Mouse (Mus musculus) brown adipose tissue, adult 24 weeks (tissue): Measurements from ENCODE around the gene Gm20388. TPM values are rescaled to one million over a fixed set of nuclear protein-coding genes. Genes with fewer than 3 reads are reported as not detected.

Source experiments
- H3K27ac ChIP-seq: fragments of 200-500 bp; replicated peaks from 2 replicates; pipeline ENCODE4 v1.5.1; 2012; ENCODE audit warnings: low read depth, mild to moderate bottlenecking, low read length
- H3K4me1 ChIP-seq: fragments of 200-500 bp; 2 replicates; pipeline ENCODE4 v1.6.1; 2012; ENCODE audit warnings: low read length, mixed read lengths; ENCODE audit not compliant: control insufficient read depth, insufficient read depth, insufficient read length
- H3K4me3 ChIP-seq: fragments of 200-500 bp; 2 replicates; pipeline ENCODE4 v1.5.1; 2012; ENCODE audit warnings: low read depth, mild to moderate bottlenecking, low read length, moderate library complexity; ENCODE audit not compliant: insufficient read depth
- polyA plus RNA-seq: library from polyadenylated mRNA; stranded (reverse); fragments of >200 nt; gene quantifications from 2 replicates; pipeline ENCODE4 v1.2.4, GENCODE M21; 2012; ENCODE audit not compliant: missing spikeins, insufficient read depth, insufficient read length

Gene Gm20388
- polyA plus RNA-seq, 1 experiment, result 44.7 TPM

DNA sequence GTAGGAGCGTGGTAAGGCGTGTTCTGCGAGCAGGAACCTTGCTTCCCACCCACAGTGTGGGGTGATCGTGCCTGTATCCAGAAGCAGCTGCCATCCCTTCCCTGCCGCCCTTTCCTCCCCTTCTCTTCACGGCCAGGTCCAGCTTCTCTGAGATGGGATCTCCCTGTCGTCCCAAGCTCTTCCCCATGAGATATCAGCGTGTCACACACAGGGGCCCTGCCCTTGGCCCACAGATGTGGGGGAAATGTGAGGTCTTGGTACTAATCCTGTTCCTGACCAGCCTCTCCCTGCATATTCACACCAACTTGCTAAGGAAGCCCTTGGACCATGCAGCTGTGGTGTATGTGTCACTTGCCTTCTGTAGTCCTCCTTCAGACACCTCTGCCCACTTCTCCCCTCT lies 2377.1 kb downstream of the Gm20388 start:
- H3K27ac ChIP-seq, result no peak overlapping the region
- H3K4me1 ChIP-seq, result peaks cover 2% of the 10 kb centered on the region; the same call in 1 of the 2 replicates
- H3K4me3 ChIP-seq, result no peak overlapping the region

DNA sequence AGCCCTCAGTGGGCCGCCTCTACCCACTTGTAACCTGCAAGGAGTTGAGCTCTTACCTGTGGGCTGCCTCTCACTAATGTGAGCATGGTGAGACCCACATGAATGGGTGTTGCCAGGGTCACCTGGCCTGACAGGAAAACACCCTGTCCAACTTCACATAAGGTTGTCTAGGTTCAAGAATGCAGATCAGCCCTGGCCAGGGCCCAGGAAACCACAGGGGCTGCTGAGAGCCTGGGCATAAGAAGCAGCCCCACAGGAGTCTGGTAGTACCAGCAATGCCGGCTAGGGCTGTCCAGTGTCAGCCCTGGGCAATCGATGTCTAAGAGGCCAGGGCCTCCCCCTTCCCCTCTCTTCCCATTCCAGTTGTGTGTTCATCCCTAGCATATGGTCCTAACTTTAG lies 2377.7 kb downstream of the Gm20388 start:
- Histone ChIP-seq H3K4me1 (peaks cover 2% of the 10 kb centered on the region; the same call in 1 of the 2 replicates), H3K27ac (no peak overlapping the region)

DNA sequence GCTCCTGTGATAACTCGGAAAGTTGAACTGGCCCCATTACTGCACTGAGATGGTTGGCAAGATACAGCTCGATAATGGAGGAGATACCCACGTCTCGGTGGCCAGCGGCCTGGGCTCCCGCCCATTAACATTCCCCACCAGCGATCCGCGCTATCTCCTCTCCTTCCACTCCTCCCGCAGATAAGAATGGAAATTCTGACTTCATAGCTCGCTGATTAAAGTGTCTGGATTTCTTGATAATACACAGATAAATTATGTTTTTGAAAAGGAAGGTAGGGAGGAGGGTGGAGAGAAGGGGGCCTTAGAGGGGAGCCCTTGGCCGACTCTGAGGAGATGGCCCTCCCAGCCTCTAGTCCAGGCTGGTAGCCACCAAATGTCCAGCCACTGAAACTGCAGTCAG lies 2380.4 kb downstream of the Gm20388 start:
- Histone ChIP-seq H3K4me1 (no peaks in the 10 kb centered on the region; the same call in 1 of the 2 replicates), H3K4me3 (no peak overlapping the region), H3K27ac (no peak overlapping the region)

More for the DNA sequence above, 2377.7 kb downstream of the Gm20388 start:
- no peak overlapping the region for H3K4me3 ChIP-seq

DNA sequence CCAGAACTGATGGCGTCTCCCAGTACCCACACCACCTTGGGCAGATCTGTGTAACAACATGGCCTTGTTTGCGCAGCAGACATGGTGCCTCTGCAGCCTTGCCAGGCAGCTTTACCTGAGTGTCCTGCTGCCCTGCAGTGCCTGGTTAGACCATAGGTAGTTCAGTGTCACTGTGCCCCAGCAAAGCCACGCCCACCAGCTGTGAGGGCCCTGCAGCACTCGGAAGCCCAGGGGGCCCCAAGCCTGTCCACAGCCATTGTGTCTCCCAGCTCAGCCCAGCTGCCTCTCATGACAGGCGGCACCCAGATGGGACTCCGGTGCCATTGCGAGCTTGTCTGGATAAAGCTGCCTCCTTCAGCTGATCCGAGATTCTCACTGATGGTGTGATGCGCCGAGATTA lies 2380.9 kb downstream of the Gm20388 start:
- H3K4me1 ChIP-seq, result no peaks in the 10 kb centered on the region; the same call in 1 of the 2 replicates
- no peak overlapping the region for H3K4me3 ChIP-seq
- no peak overlapping the region for H3K27ac ChIP-seq

DNA sequence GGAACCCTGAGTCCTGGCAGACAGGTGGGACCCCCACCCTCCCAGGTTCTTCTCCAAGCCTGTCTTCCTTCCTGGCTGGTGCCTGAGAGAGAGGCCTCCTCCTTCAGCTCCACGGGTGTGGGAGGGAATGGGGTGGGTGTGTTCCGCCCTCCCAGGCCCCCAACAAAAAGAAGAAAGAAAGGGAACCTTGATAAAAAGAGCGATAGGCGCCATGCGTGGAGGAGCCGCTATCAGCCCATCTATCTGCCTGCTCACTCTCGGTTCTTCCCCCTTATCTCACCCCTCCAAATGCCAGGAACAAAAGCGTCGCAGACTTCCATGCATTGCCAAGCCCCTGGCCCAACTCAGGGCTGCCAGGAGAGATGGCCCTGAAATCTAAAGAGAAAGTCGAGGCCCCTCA lies 2382.8 kb downstream of the Gm20388 start:
- H3K27ac ChIP-seq, result no peak overlapping the region
- H3K4me1 ChIP-seq, result no peaks in the 10 kb centered on the region; the same call in 1 of the 2 replicates
- no peak overlapping the region for H3K4me3 ChIP-seq

DNA sequence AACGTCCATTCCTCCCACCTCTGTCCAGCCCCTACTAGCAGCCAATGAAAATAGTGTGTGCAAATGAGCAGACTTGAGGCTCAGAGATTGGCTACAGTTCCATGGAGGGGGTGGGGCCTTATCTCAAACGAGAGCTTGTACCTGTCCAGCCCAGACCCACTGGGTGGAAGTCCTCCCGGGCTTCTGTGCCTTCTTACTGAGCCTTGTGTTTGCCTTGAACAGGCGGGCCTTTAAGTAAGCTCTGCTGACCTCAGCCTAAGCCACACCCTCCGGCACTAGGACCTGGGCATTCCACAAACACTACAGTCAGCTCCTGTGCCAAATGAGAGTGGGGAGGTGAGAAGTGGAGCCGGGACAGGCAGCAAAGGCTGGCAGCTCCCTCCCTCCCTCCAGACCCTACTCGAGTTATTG lies 2383.6 kb downstream of the Gm20388 start:
- H3K4me1 ChIP-seq, result peaks cover 2% of the 10 kb centered on the region
- H3K27ac ChIP-seq, result no peak overlapping the region
- H3K4me3 ChIP-seq, result no peak overlapping the region

DNA sequence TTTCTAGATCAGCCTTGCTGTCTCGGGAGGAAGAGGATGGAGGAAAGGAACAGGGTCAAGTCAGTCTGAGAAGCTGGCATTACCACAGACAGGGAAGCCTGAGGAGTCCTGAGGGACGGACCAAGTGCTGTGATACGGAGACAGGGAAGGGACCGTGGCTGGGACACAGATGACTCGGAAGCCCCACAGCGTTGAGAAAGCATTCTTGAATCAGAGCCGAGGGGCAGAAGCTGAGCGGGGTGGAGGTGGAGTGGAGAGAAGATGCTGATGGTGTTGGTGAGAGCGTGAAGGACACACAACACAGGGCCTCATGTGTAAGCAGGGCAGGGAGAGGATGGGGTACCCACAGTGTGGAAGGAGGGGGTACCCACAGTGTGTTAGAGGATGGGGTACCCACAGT lies 2384.7 kb downstream of the Gm20388 start:
- Histone ChIP-seq H3K27ac (no peak overlapping the region), H3K4me3 (no peak overlapping the region), H3K4me1 (peaks cover 4% of the 10 kb centered on the region)

DNA sequence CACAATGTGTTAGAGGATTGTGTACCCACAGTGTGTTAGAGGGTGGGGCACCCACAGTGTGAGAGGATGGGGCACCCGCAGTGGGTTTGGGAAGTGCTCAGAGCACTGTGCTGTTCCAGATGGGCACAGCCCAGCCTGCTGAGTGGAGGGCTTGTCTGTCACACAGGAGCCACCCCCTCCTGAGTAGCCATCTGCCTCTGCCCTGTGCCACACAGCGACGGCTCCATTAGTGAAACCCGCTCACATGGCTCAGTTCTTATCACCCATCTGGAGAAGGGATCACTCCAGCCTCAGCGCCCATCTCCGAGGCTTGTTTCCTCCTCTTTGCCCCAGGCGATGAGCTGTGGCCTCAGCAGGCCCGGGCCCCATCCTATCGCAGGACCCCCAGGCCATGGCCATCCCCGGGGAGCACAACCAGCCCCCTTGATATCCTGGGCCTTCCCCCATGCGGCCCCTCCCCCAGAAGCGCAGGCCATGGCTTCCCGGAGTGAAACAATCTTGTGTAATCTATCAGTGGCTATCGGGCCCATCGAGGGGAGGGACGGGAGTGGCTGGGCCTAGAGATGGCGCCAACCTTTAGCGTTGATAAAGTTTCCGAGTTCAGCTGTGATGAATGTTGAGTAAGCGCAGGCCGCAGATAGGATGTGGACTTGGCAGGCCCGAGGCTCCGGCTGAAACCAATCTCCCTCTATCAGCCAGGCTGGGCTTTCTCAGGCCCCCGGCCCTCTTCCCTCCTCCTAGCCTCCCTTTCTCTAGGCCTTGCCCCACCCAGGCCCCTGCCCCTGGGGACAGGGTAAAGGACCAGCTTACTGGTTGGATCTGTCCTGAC lies 2385.7 kb downstream of the Gm20388 start:
- Histone ChIP-seq H3K4me3 (no peak overlapping the region), H3K4me1 (peaks cover 4% of the 10 kb centered on the region), H3K27ac (no peak overlapping the region)

DNA sequence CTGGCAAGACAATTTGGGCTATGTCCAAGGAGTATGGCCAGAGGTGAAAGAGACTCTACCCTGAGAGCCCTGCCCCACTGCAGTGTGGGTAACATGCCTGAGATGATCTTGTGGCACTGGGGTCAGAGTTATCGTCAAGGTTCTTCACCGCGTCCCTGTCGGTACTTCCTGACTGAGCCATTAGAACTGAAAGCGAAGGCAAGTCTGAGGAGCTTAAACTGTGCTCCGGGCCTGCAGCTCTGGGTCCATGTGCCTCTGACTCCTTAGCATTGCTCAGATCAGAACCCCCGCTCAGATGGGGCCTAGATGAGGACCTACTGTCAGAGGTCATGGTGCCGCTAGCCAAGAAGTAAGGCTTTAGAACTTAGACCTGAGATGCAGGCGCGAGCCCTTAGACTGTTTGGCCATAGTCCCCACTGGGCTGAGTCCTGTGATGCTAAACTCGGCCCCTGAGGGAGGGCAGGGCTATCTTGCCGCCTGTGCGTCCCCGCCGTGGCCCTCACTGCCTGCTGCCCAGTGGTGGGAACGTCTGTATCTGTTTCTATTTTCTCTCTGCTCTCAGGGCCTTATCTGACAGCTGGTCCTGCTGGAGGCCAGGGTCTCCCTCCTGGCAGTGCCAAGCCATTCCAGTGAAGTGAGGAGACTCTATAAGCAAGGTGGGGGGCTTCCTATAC lies 2389.1 kb downstream of the Gm20388 start:
- Histone ChIP-seq H3K4me3 (no peak overlapping the region), H3K4me1 (peaks cover 4% of the 10 kb centered on the region), H3K27ac (no peak overlapping the region)

DNA sequence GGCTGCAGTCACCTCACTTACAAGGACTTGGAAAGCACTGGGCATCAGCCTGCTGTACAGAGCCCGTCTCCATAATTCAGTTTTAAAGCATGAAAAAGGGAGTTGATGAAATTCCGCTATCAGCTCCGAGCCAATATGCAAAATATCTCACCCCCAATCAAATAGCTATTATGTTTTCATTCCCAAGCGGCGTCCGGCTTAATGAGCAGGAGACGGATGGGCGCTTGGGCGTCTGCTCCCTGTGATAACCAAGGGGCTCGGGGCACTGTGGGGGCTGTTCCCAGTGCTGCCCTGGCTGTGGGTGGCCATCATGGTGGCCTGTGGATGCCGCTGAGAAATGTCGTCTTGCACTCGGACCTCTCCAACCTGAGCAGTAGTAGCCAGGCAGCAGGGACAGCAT lies 2390.4 kb downstream of the Gm20388 start:
- peaks cover 4% of the 10 kb centered on the region for H3K4me1 ChIP-seq
- H3K27ac ChIP-seq, result no peak overlapping the region
- no peak overlapping the region for H3K4me3 ChIP-seq

DNA sequence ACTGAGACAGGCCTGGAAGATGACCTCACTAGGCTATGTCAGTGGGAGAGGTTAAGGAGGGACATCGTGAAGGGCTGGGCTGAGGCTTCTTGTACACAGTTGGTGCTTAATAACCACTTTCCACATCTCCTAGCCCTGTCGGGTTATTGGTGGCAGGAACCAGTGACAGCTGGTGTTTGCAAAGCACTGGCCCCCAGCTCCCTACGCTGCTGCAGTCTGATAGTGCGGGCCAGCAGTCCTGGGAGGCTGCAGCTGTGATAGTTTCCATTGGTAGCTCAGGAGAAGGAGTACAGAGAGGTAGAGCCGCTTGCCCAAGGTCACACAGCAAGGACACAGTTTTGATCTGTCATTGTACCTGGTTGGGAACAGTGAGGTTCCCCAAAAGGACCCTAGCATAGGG lies 2391.2 kb downstream of the Gm20388 start:
- no peak overlapping the region for H3K27ac ChIP-seq
- no peak overlapping the region for H3K4me3 ChIP-seq
- peaks cover 4% of the 10 kb centered on the region; the same call in 1 of the 2 replicates for H3K4me1 ChIP-seq

DNA sequence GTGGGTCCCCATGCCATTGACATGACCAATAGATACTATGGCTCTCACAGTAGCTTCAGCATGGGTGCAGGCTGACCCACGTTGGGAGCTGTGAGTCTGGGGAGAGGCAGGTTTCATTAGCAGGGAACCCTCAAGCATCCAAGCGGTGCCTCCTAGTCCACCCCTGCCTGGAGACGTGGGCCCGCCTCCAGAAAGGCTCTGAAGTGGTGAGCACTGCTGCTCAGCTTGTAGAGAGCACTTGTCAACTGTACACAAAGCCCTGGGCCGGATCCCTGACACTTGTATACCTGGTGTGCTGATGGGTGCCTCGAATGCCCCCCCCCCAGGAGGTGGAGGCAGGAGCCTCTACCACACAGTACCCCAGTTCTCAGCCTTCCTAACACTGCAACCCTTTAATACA lies 2392.8 kb downstream of the Gm20388 start:
- H3K27ac ChIP-seq, result no peak overlapping the region
- H3K4me1 ChIP-seq, result peaks cover 4% of the 10 kb centered on the region; the same call in 1 of the 2 replicates
- no peak overlapping the region for H3K4me3 ChIP-seq

DNA sequence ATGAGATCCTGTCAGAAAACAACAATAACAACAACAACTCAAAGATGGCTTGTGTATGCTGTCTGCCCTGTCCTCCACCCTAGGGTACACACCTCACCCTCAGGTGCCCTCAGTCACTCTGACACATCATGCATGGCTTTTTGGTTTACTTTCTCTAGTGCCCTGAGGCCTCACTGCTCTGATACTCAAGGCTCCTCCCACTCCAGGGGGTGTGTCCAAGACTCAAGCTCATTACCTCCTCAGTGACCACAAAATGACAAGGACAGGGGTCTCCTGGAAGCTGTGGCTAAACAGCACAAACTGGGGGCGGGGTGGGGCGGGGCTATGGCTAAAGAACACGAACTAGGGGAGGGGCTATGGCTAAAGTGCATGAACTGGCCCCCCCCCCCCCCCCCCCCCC lies 2393.4 kb downstream of the Gm20388 start:
- H3K4me3 ChIP-seq, result no peak overlapping the region
- H3K27ac ChIP-seq, result no peak overlapping the region
- H3K4me1 ChIP-seq, result peaks cover 4% of the 10 kb centered on the region; the same call in 1 of the 2 replicates

DNA sequence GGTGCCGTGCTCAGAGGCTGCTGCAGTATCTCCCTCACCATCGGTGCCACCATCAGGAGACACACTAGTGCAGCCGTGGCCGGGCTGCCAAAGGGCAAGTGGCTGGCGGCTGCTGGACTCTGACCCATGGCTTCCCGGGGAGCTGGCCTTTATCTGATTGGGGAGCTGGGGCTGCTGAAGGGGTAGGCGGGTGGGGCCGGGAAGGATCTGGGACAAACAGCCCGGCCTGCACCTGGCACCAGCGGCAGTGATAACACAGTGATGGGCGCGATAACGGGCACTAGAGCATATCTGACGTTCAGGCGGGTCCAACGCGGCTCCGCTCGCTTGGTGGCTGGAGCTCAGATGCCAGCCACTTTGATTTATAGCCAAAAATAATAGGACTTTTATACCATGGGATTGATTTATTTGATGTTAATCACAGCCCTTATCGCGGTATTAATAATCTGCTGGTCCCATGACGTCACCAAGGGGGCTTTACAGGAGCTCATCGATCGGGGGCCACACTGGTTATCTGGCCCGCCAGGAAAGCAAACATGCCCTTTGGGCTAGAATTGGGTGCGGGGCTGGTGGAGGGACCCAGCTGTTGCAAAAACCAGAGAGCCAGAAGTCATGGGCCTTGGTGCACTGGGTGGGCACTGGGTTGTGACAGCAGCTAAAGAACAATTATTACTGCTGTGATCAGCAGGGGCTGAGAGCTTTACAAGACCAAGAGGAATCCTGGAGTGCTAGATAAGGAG lies 2396.2 kb downstream of the Gm20388 start:
- H3K4me3 ChIP-seq, result no peak overlapping the region

DNA sequence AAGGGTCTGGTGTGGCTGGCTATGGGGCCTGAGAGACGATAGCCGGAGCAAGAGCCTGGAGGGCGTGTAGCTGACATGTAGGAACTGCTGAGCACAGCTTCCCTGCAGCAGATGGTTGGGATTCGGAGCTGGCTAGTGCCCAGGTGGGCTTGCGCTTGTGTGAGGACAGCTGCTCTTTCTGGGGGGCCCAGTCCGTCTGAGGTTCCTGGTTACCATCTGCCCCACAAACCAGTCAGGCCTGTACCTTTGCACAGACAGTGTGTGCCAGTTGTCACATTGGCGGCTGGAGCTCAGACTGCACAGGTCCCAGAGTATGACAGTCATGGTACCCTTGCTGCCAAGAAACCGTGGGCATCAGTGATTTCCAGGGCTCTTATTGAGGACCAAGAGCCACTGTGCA lies 2397.2 kb downstream of the Gm20388 start:
- H3K27ac ChIP-seq, result no peak overlapping the region

More for the DNA sequence above, 2396.2 kb downstream of the Gm20388 start:
- Histone ChIP-seq H3K27ac (no peak overlapping the region), H3K4me1 (no peaks in the 10 kb centered on the region)

More for the DNA sequence above, 2397.2 kb downstream of the Gm20388 start:
- no peaks in the 10 kb centered on the region for H3K4me1 ChIP-seq
- H3K4me3 ChIP-seq, result no peak overlapping the region
